Mouse (Mus musculus) erythroblast, embryonic 14.5 days (primary cell): ENCODE results near the gene D630039A03Rik.

Source experiments
- GATA1 ChIP-seq: IDR thresholded peaks from 2 replicates; pipeline ENCODE4 v1.6.1; 2012; ENCODE audit warnings: low read length, inconsistent platforms, mixed read lengths
- TAL1 ChIP-seq: IDR thresholded peaks from 3 replicates; pipeline ENCODE4 v1.6.1; 2012; ENCODE audit warnings: low read length, inconsistent platforms, mixed read lengths

DNA sequence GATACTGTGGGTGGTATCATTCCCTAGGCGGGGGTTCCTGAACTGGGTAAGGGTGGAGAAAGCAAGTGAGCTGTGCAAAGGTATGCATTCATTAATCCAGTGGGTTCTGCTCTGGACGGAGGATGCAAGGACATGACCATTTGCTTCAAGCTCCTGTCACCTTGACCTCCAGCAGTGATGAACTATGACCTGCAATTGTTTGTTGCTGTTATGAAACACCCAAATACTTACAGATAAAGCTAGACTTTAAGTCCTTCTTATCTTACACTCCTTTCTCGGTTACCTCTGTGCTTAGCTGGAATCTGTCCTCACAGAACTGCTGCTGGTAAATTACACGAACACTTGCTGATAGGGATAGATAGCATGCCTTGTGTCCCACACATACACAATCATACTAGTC lies 24.5 kb upstream of the D630039A03Rik start:
- no peak for TF ChIP-seq GATA1
- no peak for TF ChIP-seq TAL1
